Mouse (Mus musculus): ENCODE measurements around the gene Nob1.

Nob1 gene

DNA sequence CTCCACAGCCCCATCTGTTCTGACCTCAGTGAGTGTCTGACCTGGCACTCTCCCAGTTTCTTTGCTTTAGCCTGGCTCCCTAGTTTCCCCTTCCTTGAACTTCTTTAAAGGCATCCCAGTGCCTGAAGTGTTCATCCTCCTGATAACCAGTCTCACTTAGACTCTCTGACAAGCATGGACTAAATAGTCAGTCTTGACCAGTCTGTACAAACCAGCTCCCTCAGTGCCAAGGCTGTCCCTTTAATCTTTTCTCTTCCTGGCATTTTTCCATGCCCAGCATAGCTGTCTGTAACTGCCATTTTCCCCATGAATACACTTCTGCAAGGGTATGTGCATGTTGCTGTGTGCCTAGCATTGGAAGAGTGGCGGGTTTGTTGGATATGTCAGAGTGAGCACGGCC, 39.8 kb downstream of the Nob1 start:
- DNase-seq, result no peak

DNA sequence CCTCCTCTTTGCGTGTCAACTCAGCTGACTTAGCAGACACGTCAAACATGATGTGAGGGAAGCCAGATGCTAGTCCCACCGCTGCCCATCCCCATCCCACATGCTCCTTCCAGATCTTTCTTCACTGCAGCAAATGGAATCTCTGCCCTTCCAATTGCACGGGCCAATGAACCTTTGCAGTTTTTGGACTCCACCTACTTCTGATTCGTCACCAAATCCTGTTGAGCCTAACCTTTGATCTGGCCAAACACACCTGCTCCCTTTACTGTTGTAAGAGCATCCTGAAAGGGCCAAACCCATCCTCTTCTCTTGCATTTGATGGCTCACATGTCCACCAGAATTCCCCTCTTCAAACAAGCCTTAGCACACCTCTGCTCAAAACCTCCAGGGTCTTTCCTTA, 40.2 kb downstream of the Nob1 start:
- no peak for DNase-seq

DNA sequence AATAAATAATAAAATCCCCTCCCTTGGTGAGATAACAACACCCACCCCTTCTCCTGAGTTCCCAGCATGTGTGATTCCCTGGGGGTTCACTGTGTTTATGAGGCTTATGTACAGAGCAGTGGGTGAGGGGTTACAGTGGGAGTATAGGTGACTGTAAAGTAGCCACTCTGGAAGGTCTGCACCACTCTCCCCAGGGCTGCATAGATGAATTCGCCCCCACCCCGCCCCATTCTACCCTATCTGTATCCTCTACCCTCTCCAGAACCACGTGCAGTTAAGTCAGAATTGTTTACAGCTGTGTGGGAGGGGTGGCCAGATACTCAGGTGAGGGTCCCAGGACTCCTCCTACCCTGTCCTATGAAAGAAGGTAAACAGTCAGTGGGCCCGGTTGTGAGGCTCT, 42.0 kb downstream of the Nob1 start:
- no peak for DNase-seq

DNA sequence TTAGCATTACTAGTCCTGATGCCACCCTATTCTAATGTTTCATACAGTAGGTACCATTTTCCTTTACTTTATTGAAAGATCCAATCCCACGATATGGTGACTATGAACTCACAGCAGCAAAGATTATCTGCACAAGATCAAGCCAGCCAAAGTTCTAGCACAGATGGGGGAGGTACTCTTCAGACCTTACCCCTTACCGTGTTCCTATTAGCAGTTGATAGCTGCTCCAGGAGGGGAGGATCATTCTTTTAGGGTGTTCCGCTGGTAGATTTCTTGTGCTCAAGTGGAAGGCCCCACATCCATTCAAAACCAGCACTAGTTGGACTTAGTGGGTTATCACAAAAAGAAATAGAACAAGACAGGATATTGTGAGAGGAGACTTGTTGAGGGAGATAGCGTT, 43.2 kb downstream of the Nob1 start:
- DNase-seq, result no peak

DNA sequence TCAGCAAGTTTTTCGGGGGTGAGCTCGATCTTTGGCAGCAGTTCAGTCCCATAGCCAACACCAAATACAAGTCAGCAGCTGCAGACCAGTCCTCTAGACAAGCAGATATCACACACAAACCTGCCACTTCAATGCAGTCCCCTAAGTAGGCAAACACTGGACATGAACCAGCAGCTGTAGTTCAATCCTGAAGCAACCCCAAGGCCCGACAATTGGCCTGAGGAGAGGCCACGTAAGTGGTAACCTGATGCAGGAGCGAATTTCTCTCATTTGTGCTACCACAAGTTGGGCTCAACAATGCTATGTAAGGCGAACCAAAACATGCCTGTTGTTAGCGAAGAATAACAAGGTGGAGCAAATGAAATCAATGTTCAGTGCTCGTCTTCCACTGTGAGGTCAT, 44.1 kb downstream of the Nob1 start:
- DNase-seq, result no peak

DNA sequence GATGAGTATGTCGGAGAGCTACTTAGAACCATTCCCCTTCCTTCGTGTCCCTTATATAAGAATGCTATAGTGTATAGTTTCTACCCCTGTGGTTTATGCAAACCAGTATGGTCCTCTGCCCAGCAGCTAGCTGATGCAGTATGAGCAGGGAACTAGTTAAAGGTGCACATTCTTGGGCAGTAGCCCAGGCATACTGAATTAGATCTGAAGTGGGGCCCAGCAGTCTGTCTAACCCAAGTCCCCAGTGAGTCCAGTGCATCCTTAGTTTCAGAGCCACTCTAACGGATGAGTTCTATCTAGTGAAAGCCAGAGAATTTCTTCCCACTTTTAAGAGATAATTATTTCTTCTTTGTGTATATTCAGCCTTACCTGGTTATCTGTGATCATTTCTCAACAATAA, 47.5 kb downstream of the Nob1 start:
- no peak for DNase-seq

DNA sequence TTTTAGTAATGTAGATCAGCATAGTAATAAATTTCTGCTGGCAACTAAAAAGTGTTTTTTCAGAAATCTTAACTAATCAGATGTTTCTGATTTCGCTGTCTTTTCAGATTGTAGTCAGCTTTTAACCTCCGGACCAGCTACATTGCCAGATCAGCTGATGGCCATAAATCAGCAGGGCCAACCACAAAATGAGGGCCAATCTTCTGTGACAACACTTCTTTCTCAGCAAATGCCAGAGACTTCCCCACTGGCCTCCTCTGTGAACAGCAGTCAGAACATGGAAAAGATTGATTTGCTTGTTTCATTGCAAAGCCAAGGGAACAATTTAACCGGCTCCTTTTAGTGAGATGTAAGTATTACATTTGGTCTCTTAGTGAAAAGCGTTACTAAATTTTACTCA, 54.5 kb downstream of the Nob1 start:
- DNase-seq, result peak in 1 of 2 experiments; percentile 27

Data from kidney, postnatal 36 days (tissue).